Mouse (Mus musculus): ENCODE results near the gene Pkd2.

DNA sequence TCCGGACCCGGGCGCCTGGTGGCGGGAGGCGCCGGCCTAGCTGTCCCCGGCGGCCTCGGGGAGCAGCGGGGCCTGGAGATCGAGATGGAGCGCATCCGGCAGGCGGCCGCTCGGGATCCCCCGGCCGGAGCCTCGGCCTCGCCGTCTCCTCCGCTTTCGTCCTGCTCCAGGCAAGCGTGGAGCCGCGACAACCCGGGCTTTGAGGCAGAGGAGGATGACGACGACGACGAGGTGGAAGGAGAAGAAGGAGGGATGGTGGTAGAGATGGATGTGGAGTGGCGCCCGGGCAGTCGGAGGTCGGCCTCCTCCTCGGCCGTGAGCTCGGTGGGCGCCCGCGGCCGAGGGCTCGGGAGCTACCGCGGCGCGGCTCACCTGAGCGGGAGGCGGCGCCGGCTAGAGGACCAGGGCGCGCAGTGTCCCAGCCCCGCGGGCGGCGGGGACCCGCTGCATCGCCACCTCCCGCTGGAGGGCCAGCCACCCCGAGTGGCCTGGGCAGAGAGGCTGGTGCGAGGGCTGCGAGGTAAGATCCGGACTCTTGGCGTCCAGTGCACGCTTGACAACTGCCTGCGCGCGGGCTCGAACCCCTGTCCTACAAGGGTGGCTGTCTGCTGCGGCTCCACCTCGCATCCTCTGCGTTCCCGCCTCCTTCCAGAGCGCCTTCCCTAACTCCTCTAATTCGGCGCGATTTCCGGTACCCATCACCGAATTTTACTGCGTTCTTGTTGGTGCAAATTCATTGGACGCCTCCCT lies 631 bp downstream of the Pkd2 start:
- TF ChIP-seq POLR2A (IDR thresholded peaks at IDR 0.05; ENCODE audit: insufficient read depth, low read depth, low read length) (no peak), CTCF (IDR thresholded peaks at IDR 0.05; ENCODE audit: insufficient read depth, low read depth, low read length) (no peak)

Measured in olfactory bulb, adult 2 months (tissue).